Mouse (Mus musculus) lung, postnatal 25 days (tissue): ENCODE measurements around the gene Tenm3.

Experiments
- DNase-seq: peaks from one replicate; pipeline ENCODE4 v3.0.0; 2022; ENCODE audit warnings: low spot score

Gene Tenm3

GRCm38 (mm10) chr8:48843931-48844285, at the start of gene Tenm3:
Tenm3 (minus strand) TSS chr8:48843951.
- no peak for DNase-seq

- DNase-seq = no peak
These were observed 46.5 kb upstream of the Tenm3 start for GRCm38 (mm10) chr8:48890216-48890765.

- no peak for DNase-seq
These were observed 40.5 kb upstream of the Tenm3 start for GRCm38 (mm10) chr8:48884270-48884669.

GRCm38 (mm10) chr8:48880585-48880984, 36.8 kb upstream of the Tenm3 start:
- DNase-seq = no peak

GRCm38 (mm10) chr8:48865972-48866371, 22.2 kb upstream of the Tenm3 start:
- no peak for DNase-seq

GRCm38 (mm10) chr8:48865485-48865884, 21.7 kb upstream of the Tenm3 start:
- no peak for DNase-seq

- DNase-seq = no peak
These were observed 6.7 kb upstream of the Tenm3 start for GRCm38 (mm10) chr8:48850223-48851010.

GRCm38 (mm10) chr8:48849091-48849616, 5.4 kb upstream of the Tenm3 start:
- no peak for DNase-seq

- DNase-seq = no peak
These were observed 1.2 kb upstream of the Tenm3 start for GRCm38 (mm10) chr8:48844961-48845360.

- DNase-seq = no peak
These were observed 687 bp upstream of the Tenm3 start for GRCm38 (mm10) chr8:48844370-48844905.

GRCm38 (mm10) chr8:48842991-48843930, 490 bp downstream of the Tenm3 start:
- DNase-seq = peak; percentile 0

- no peak for DNase-seq
These were observed 1.2 kb downstream of the Tenm3 start for GRCm38 (mm10) chr8:48842516-48842990.

- DNase-seq = no peak
These were observed 1.7 kb downstream of the Tenm3 start for GRCm38 (mm10) chr8:48842035-48842434.

GRCm38 (mm10) chr8:48835745-48836144, 8.0 kb downstream of the Tenm3 start:
- DNase-seq = no peak

- DNase-seq = no peak
These were observed 16.3 kb downstream of the Tenm3 start for GRCm38 (mm10) chr8:48827454-48827853.

- no peak for DNase-seq
These were observed 18.1 kb downstream of the Tenm3 start for GRCm38 (mm10) chr8:48825666-48826065.

- no peak for DNase-seq
These were observed 21.5 kb downstream of the Tenm3 start for GRCm38 (mm10) chr8:48822291-48822690.

- DNase-seq = no peak
These were observed 23.8 kb downstream of the Tenm3 start for GRCm38 (mm10) chr8:48819962-48820361.

GRCm38 (mm10) chr8:48819348-48819747, 24.4 kb downstream of the Tenm3 start:
- no peak for DNase-seq

- DNase-seq = no peak
These were observed 26.8 kb downstream of the Tenm3 start for GRCm38 (mm10) chr8:48816941-48817340.

- DNase-seq = no peak
These were observed 31.5 kb downstream of the Tenm3 start for GRCm38 (mm10) chr8:48812196-48812741.

GRCm38 (mm10) chr8:48810615-48811014, 33.1 kb downstream of the Tenm3 start:
- DNase-seq = no peak
